Mouse (Mus musculus): ENCODE measurements at regions not wholly inside any gene's neighbourhood (a gene's known extent, or its start where the extent isn't known, plus 50 kb on each side); places are given as distances from the start of the nearest gene placed in this dataset.

GRCm38 (mm10) chr5:133145996-133146395, 602.9 kb upstream of the Auts2 start:
- Histone ChIP-seq H3K9me3 (no peaks in the 10 kb centered on the region), H3K36me3 (no peaks in the 10 kb centered on the region), H3K4me3 (no peak overlapping the region), H3K9ac (no peak overlapping the region), H3K27ac (replicated peaks) (no peak overlapping the region), H3K4me2 (no peak overlapping the region), H3K27me3 (no peaks in the 10 kb centered on the region), H3K4me1 (replicated peaks) (peaks cover 13% of the 10 kb centered on the region)
- no peak for ATAC-seq (ENCODE audit: low read depth)

- 95% methylated on average over 1 of the region's 1 CpGs for WGBS
- no peak for ATAC-seq (ENCODE audit: low read depth)
- Histone ChIP-seq H3K4me2 (no peak overlapping the region), H3K27me3 (no peaks in the 10 kb centered on the region), H3K9ac (no peak overlapping the region), H3K4me1 (replicated peaks) (peaks cover 17% of the 10 kb centered on the region), H3K27ac (replicated peaks) (no peak overlapping the region), H3K4me3 (no peak overlapping the region), H3K9me3 (no peaks in the 10 kb centered on the region), H3K36me3 (no peaks in the 10 kb centered on the region)
These were observed 600.5 kb upstream of the Auts2 start for GRCm38 (mm10) chr5:133143679-133144078.

GRCm38 (mm10) chr5:133142401-133143115, 599.4 kb upstream of the Auts2 start:
- H3K36me3 ChIP-seq: no peaks in the 10 kb centered on the region
- H3K27ac ChIP-seq (replicated peaks): 0 out of 2 replicates have a peak overlapping the region, but pooled peaks have one; percentile 28
- 51% methylated on average over 11 of the region's 11 CpGs for WGBS
- H3K27me3 ChIP-seq: no peaks in the 10 kb centered on the region
- ATAC-seq (ENCODE audit: low read depth): no peak
- H3K4me3 ChIP-seq: no peak overlapping the region
- no peak overlapping the region for H3K4me2 ChIP-seq
- H3K4me1 ChIP-seq (replicated peaks): peaks cover 26% of the 10 kb centered on the region
- H3K9me3 ChIP-seq: no peaks in the 10 kb centered on the region
- no peak overlapping the region for H3K9ac ChIP-seq

- H3K4me1 ChIP-seq (replicated peaks): no peaks in the 10 kb centered on the region
- no peak overlapping the region for H3K4me3 ChIP-seq
- H3K9ac ChIP-seq: no peak overlapping the region
- no peak overlapping the region for H3K4me2 ChIP-seq
- no peaks in the 10 kb centered on the region for H3K36me3 ChIP-seq
- ATAC-seq (ENCODE audit: low read depth): no peak
- 48% methylated on average over 2 of the region's 2 CpGs for WGBS
- H3K27me3 ChIP-seq: no peaks in the 10 kb centered on the region
- no peak overlapping the region for H3K27ac ChIP-seq (replicated peaks)
- H3K9me3 ChIP-seq: no peaks in the 10 kb centered on the region
These were observed 587.9 kb upstream of the Auts2 start for GRCm38 (mm10) chr5:133131042-133131441.

- Histone ChIP-seq H3K4me1 (replicated peaks) (no peaks in the 10 kb centered on the region), H3K4me3 (no peak overlapping the region), H3K9ac (no peak overlapping the region), H3K4me2 (no peak overlapping the region), H3K9me3 (no peaks in the 10 kb centered on the region), H3K27ac (replicated peaks) (no peak overlapping the region), H3K27me3 (no peaks in the 10 kb centered on the region), H3K36me3 (no peaks in the 10 kb centered on the region)
- 87% methylated on average over 6 of the region's 6 CpGs for WGBS
- no peak for ATAC-seq (ENCODE audit: low read depth)
These were observed 587.2 kb upstream of the Auts2 start for GRCm38 (mm10) chr5:133130316-133130715.

GRCm38 (mm10) chr5:133124223-133124622, 581.1 kb upstream of the Auts2 start:
- Histone ChIP-seq H3K9ac (no peak overlapping the region), H3K4me1 (replicated peaks) (no peaks in the 10 kb centered on the region), H3K9me3 (no peaks in the 10 kb centered on the region), H3K36me3 (no peaks in the 10 kb centered on the region), H3K4me3 (no peak overlapping the region), H3K27ac (replicated peaks) (no peak overlapping the region), H3K4me2 (no peak overlapping the region), H3K27me3 (no peaks in the 10 kb centered on the region)
- WGBS: 88% methylated on average over 2 of the region's 2 CpGs
- no peak for ATAC-seq (ENCODE audit: low read depth)

- no peak overlapping the region for H3K4me2 ChIP-seq
- no peaks in the 10 kb centered on the region for H3K4me1 ChIP-seq (replicated peaks)
- H3K9ac ChIP-seq: no peak overlapping the region
- H3K27ac ChIP-seq (replicated peaks): no peak overlapping the region
- no peaks in the 10 kb centered on the region for H3K27me3 ChIP-seq
- no peaks in the 10 kb centered on the region for H3K9me3 ChIP-seq
- 89% methylated on average over 4 of the region's 4 CpGs for WGBS
- H3K36me3 ChIP-seq: no peaks in the 10 kb centered on the region
- ATAC-seq (ENCODE audit: low read depth): no peak
- no peak overlapping the region for H3K4me3 ChIP-seq
These were observed 570.8 kb upstream of the Auts2 start for GRCm38 (mm10) chr5:133113946-133114345.

- ATAC-seq (ENCODE audit: low read depth): no peak
- Histone ChIP-seq H3K9ac (no peak overlapping the region), H3K27ac (replicated peaks) (no peak overlapping the region), H3K9me3 (no peaks in the 10 kb centered on the region), H3K36me3 (no peaks in the 10 kb centered on the region), H3K4me1 (replicated peaks) (no peaks in the 10 kb centered on the region), H3K27me3 (no peaks in the 10 kb centered on the region), H3K4me2 (no peak overlapping the region), H3K4me3 (no peak overlapping the region)
- WGBS: 37% methylated on average over 2 of the region's 2 CpGs
These were observed 570.0 kb upstream of the Auts2 start for GRCm38 (mm10) chr5:133113183-133113582.

GRCm38 (mm10) chr5:133106691-133107354, 563.7 kb upstream of the Auts2 start:
- H3K4me2 ChIP-seq: no peak overlapping the region
- H3K4me1 ChIP-seq (replicated peaks): peaks cover 10% of the 10 kb centered on the region
- WGBS: 31% methylated on average over 8 of the region's 8 CpGs
- no peaks in the 10 kb centered on the region for H3K36me3 ChIP-seq
- no peaks in the 10 kb centered on the region for H3K9me3 ChIP-seq
- no peak overlapping the region for H3K27ac ChIP-seq (replicated peaks)
- ATAC-seq (ENCODE audit: low read depth): 0 out of 2 replicates have a peak, but pooled peaks have one; percentile 53
- H3K4me3 ChIP-seq: no peak overlapping the region
- no peak overlapping the region for H3K9ac ChIP-seq
- H3K27me3 ChIP-seq: no peaks in the 10 kb centered on the region

GRCm38 (mm10) chr5:133096340-133096739, 553.2 kb upstream of the Auts2 start:
- H3K4me3 ChIP-seq: no peak overlapping the region
- no peak overlapping the region for H3K4me2 ChIP-seq
- no peaks in the 10 kb centered on the region for H3K27me3 ChIP-seq
- H3K27ac ChIP-seq (replicated peaks): no peak overlapping the region
- 29% methylated on average over 1 of the region's 1 CpGs for WGBS
- no peaks in the 10 kb centered on the region for H3K9me3 ChIP-seq
- H3K36me3 ChIP-seq: no peaks in the 10 kb centered on the region
- no peaks in the 10 kb centered on the region for H3K4me1 ChIP-seq (replicated peaks)
- ATAC-seq (ENCODE audit: low read depth): no peak
- no peak overlapping the region for H3K9ac ChIP-seq

- H3K4me2 ChIP-seq: no peak overlapping the region
- H3K36me3 ChIP-seq: no peaks in the 10 kb centered on the region
- 80% methylated on average over 1 of the region's 1 CpGs for WGBS
- H3K27ac ChIP-seq (replicated peaks): no peak overlapping the region
- H3K9ac ChIP-seq: no peak overlapping the region
- no peaks in the 10 kb centered on the region for H3K4me1 ChIP-seq (replicated peaks)
- H3K27me3 ChIP-seq: no peaks in the 10 kb centered on the region
- ATAC-seq (ENCODE audit: low read depth): no peak
- 0 out of 2 replicates have a peak, but pooled peaks cover 3% of the 10 kb centered on the region for H3K9me3 ChIP-seq
- H3K4me3 ChIP-seq: no peak overlapping the region
These were observed 541.7 kb upstream of the Auts2 start for GRCm38 (mm10) chr5:133084859-133085258.

GRCm38 (mm10) chr5:133080751-133081150, 537.6 kb upstream of the Auts2 start:
- Histone ChIP-seq H3K4me3 (no peak overlapping the region), H3K27me3 (no peaks in the 10 kb centered on the region), H3K9me3 (no peaks in the 10 kb centered on the region), H3K4me2 (no peak overlapping the region), H3K36me3 (no peaks in the 10 kb centered on the region), H3K9ac (no peak overlapping the region), H3K27ac (replicated peaks) (no peak overlapping the region), H3K4me1 (replicated peaks) (0 out of 2 replicates have a peak, but pooled peaks cover 8% of the 10 kb centered on the region)
- 46% methylated on average over 2 of the region's 2 CpGs for WGBS
- ATAC-seq (ENCODE audit: low read depth): no peak

Data from neural tube, embryonic 13.5 days (tissue).